Mouse (Mus musculus): ENCODE measurements at regions not wholly inside any gene's neighbourhood (a gene's known extent, or its start where the extent isn't known, plus 50 kb on each side); places are given as distances from the start of the nearest gene placed in this dataset.

DNA sequence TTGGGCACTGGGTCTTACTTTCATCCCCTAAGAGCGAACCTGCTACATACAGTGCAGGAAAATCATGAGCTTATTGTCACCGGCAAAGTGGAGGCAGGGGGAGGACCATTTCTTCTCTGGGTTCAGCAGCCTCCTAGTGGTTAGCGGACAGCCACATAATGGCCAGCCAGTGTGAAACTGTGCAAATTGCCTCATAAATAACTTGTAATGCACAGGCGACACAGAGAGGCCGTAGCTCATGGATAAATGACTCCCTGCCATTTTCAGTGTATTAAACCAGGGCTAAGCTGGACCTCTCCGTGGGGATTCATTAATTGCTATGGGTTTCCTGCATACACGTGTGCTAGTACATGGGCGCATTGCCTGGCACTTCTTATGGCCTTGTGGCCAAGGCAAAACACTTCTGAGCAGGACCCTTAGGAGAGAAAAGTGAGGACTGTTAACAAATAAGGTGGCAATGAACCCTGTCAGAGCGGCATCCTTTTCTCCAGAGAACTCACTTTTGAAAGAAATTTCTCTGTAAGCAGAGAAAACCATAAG, 128.5 kb upstream of the Chd6 start:
- TF ChIP-seq POLR2A (IDR thresholded peaks at IDR 0.05; ENCODE audit: borderline replicate concordance, control insufficient read depth, low read depth, low read length) (no peak), CTCF (IDR thresholded peaks at IDR 0.05; ENCODE audit: control insufficient read depth, insufficient read depth, low read length) (no peak)
- H3K27ac ChIP-seq (ENCODE audit: control insufficient read depth, insufficient read depth, low read depth, low read length, poor library complexity) = no peak overlapping the region

DNA sequence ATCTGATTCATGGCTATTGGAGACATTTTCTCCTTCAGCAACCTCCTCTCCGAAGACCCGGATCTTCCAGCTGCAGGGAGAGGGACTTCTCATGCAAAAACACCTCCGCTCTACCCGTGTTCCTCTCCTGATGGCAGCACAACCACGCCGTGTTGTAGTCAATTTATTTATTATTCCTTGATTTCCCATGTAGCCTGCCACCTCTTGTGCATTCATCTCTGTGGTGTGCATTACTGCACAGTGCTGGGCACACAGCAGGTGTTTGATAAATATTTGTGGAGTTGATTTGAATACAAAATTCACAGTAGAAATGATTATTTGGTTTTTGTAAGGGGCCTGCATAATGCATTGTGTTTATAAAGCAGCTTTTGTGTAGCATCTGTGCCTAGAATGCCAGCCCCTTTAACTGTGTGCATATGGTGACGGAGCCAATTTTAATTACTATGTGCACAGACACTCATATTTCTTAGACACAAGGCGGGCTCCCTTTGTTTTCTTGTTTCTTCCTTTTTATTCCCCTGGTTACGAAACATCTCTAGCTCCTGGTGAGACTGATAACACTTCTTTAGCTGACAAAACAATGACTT, 124.4 kb upstream of the Chd6 start:
- Histone ChIP-seq H3K4me3 (replicated peaks; ENCODE audit: control insufficient read depth, low read depth, low read length) (no peak overlapping the region), H3K4me1 (ENCODE audit: control insufficient read depth, insufficient read depth, low read length) (no peaks in the 10 kb centered on the region), H3K27ac (ENCODE audit: control insufficient read depth, insufficient read depth, low read depth, low read length, poor library complexity) (no peak overlapping the region)
- no peak for TF ChIP-seq POLR2A (IDR thresholded peaks at IDR 0.05; ENCODE audit: borderline replicate concordance, control insufficient read depth, low read depth, low read length)
- no peak for TF ChIP-seq CTCF (IDR thresholded peaks at IDR 0.05; ENCODE audit: control insufficient read depth, insufficient read depth, low read length)
- 77% methylated on average over 9 of the region's 9 CpGs for WGBS

More for the DNA sequence above, 128.5 kb upstream of the Chd6 start:
- WGBS = 77% methylated on average over 9 of the region's 9 CpGs
- no peak overlapping the region for H3K4me3 ChIP-seq (replicated peaks; ENCODE audit: control insufficient read depth, low read depth, low read length)
- H3K4me1 ChIP-seq (ENCODE audit: control insufficient read depth, insufficient read depth, low read length) = no peaks in the 10 kb centered on the region

DNA sequence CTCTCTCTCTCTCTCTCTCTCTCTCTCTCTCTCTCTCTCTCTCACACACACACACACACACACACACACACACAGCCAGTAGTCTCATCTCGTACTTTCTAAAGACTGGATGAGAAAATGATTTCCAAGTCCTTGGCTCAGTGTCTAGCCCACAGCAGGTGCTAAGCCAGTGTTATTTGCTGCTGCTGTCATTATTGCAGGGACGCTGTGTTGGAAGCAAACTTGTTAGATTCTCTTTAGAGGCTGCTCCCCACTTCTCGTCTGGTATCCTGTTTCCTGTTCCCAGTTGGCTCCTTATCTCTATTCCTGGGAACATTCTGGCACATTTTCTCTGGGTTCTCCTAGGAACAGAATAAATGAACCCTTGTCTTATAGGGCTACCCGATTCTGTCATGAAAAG, 122.5 kb upstream of the Chd6 start:
- TF ChIP-seq CTCF (IDR thresholded peaks at IDR 0.05; ENCODE audit: control insufficient read depth, insufficient read depth, low read length) (no peak), POLR2A (IDR thresholded peaks at IDR 0.05; ENCODE audit: borderline replicate concordance, control insufficient read depth, low read depth, low read length) (no peak)
- no peak overlapping the region for H3K4me3 ChIP-seq (replicated peaks; ENCODE audit: control insufficient read depth, low read depth, low read length)

GRCm38 (mm10) chr2:161215736-161216135, 106.9 kb upstream of the Chd6 start:
- WGBS = 71% methylated on average over 8 of the region's 8 CpGs
- TF ChIP-seq POLR2A (IDR thresholded peaks at IDR 0.05; ENCODE audit: borderline replicate concordance, control insufficient read depth, low read depth, low read length) (no peak), CTCF (IDR thresholded peaks at IDR 0.05; ENCODE audit: control insufficient read depth, insufficient read depth, low read length) (no peak)
- no peak overlapping the region for H3K27ac ChIP-seq (ENCODE audit: control insufficient read depth, insufficient read depth, low read depth, low read length, poor library complexity)
- no peak overlapping the region for H3K4me3 ChIP-seq (replicated peaks; ENCODE audit: control insufficient read depth, low read depth, low read length)
- H3K4me1 ChIP-seq (ENCODE audit: control insufficient read depth, insufficient read depth, low read length) = no peaks in the 10 kb centered on the region

More for the DNA sequence above, 122.5 kb upstream of the Chd6 start:
- Histone ChIP-seq H3K27ac (ENCODE audit: control insufficient read depth, insufficient read depth, low read depth, low read length, poor library complexity) (no peak overlapping the region), H3K4me1 (ENCODE audit: control insufficient read depth, insufficient read depth, low read length) (no peaks in the 10 kb centered on the region)
- 42% methylated on average over 4 of the region's 4 CpGs for WGBS

- 27% methylated on average over 15 of the region's 15 CpGs for WGBS
- H3K4me1 ChIP-seq (ENCODE audit: control insufficient read depth, insufficient read depth, low read length) = no peaks in the 10 kb centered on the region
- peak; percentile 65 for TF ChIP-seq CTCF (IDR thresholded peaks at IDR 0.05; ENCODE audit: control insufficient read depth, insufficient read depth, low read length)
- TF ChIP-seq POLR2A (IDR thresholded peaks at IDR 0.05; ENCODE audit: borderline replicate concordance, control insufficient read depth, low read depth, low read length) = no peak
- no peak overlapping the region for H3K27ac ChIP-seq (ENCODE audit: control insufficient read depth, insufficient read depth, low read depth, low read length, poor library complexity)
- no peak overlapping the region for H3K4me3 ChIP-seq (replicated peaks; ENCODE audit: control insufficient read depth, low read depth, low read length)
Measured at GRCm38 (mm10) chr2:161214681-161215458, 106.0 kb upstream of the Chd6 start.

GRCm38 (mm10) chr2:161212322-161212882, 103.5 kb upstream of the Chd6 start:
- Histone ChIP-seq H3K27ac (ENCODE audit: control insufficient read depth, insufficient read depth, low read depth, low read length, poor library complexity) (no peak overlapping the region), H3K4me1 (ENCODE audit: control insufficient read depth, insufficient read depth, low read length) (no peaks in the 10 kb centered on the region), H3K4me3 (replicated peaks; ENCODE audit: control insufficient read depth, low read depth, low read length) (no peak overlapping the region)
- TF ChIP-seq POLR2A (IDR thresholded peaks at IDR 0.05; ENCODE audit: borderline replicate concordance, control insufficient read depth, low read depth, low read length) (no peak), CTCF (IDR thresholded peaks at IDR 0.05; ENCODE audit: control insufficient read depth, insufficient read depth, low read length) (no peak)
- 64% methylated on average over 13 of the region's 13 CpGs for WGBS

- WGBS = 87% methylated on average over 7 of the region's 7 CpGs
- H3K4me1 ChIP-seq (ENCODE audit: control insufficient read depth, insufficient read depth, low read length) = no peaks in the 10 kb centered on the region
Measured at GRCm38 (mm10) chr2:161196713-161197372, 88.0 kb upstream of the Chd6 start.

GRCm38 (mm10) chr2:161187516-161187915, 78.6 kb upstream of the Chd6 start:
- TF ChIP-seq CTCF (IDR thresholded peaks at IDR 0.05; ENCODE audit: control insufficient read depth, insufficient read depth, low read length) = no peak
- no peak for TF ChIP-seq POLR2A (IDR thresholded peaks at IDR 0.05; ENCODE audit: borderline replicate concordance, control insufficient read depth, low read depth, low read length)
- 85% methylated on average over 1 of the region's 1 CpGs for WGBS
- H3K27ac ChIP-seq (ENCODE audit: control insufficient read depth, insufficient read depth, low read depth, low read length, poor library complexity) = no peak overlapping the region
- no peaks in the 10 kb centered on the region for H3K4me1 ChIP-seq (ENCODE audit: control insufficient read depth, insufficient read depth, low read length)
- H3K4me3 ChIP-seq (replicated peaks; ENCODE audit: control insufficient read depth, low read depth, low read length) = no peak overlapping the region

More at GRCm38 (mm10) chr2:161196713-161197372, 88.0 kb upstream of the Chd6 start:
- H3K4me3 ChIP-seq (replicated peaks; ENCODE audit: control insufficient read depth, low read depth, low read length) = no peak overlapping the region
- no peak overlapping the region for H3K27ac ChIP-seq (ENCODE audit: control insufficient read depth, insufficient read depth, low read depth, low read length, poor library complexity)
- TF ChIP-seq POLR2A (IDR thresholded peaks at IDR 0.05; ENCODE audit: borderline replicate concordance, control insufficient read depth, low read depth, low read length) = no peak
- no peak for TF ChIP-seq CTCF (IDR thresholded peaks at IDR 0.05; ENCODE audit: control insufficient read depth, insufficient read depth, low read length)
